Mouse (Mus musculus): ENCODE measurements around the gene Gm10300.

The Gm10300 gene

GRCm38 (mm10) chr4:132079555-132080275, 5.2 kb downstream of the Gm10300 start:
- DNase-seq (ENCODE audit: low spot score), result peak; percentile 67

DNA sequence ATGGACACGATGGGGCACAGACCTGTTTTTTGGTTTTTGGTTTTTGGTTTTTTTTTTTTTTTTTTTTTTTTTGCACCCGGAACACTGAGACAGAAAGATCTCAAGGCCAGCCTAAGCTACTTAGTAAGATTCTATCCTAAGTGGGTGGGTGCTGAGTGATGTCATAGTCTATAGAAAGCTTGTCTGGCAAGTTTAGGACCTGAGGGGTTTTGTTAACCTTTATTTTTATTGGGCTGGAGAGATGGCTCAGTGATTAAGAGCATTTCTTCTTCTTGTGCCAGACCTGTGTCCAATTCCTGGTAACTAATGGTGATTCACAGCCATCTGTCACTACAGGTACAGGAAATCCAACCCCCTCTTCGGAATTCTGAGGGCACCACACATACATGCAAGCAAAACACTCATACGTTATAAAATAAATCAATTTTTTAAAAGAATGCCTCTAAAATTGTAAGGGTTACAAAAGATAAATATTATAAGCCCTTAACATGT, 6.0 kb downstream of the Gm10300 start:
- no peak for DNase-seq (ENCODE audit: low spot score)

GRCm38 (mm10) chr4:132085114-132085513, 10.6 kb downstream of the Gm10300 start:
- DNase-seq (ENCODE audit: low spot score), result no peak

- DNase-seq (ENCODE audit: low spot score), result peak; percentile 52
These were observed 14.4 kb downstream of the Gm10300 start for GRCm38 (mm10) chr4:132088921-132089320.

DNA sequence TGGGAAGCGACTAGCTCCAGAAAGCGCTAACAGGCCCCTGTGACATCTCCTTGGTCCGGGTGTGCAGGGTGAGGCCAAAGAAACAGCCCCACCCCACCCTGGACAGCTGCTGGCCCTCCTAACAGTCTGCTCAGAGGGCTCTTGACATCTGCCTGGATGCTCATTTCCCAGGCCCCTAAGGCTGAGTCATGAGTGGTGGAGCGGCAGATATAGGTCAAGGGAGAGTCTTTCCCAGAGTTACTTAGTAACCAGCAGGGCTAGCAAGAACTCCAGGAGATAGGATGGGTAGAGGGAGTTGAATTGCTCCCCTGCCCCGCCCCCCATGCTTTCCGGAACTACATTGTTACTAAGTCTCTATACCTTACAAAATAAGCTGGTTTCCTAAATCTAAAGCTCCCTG, 18.6 kb downstream of the Gm10300 start:
- no peak for DNase-seq (ENCODE audit: low spot score)

DNA sequence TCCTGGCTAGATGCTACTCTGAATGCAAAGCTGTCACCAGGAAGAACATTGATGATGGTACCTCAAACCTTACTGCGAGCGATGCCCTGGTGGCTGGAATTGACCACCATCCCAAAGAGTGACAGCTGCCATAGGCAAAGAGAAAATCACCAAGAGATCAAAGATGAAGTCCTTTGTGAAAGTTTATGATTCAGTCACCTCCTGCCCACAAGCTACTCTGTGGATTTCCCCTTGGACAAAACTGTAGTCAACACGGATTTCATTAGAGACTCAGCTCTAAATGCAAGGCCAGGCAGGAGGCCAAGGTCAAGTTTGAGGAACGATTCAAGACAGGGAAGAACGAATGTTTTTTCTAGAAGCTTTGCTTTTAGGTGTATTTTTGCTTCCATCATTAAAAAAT, 19.4 kb downstream of the Gm10300 start:
- no peak for DNase-seq (ENCODE audit: low spot score)

GRCm38 (mm10) chr4:132095043-132095442, 20.5 kb downstream of the Gm10300 start:
- DNase-seq (ENCODE audit: low spot score), result no peak

DNA sequence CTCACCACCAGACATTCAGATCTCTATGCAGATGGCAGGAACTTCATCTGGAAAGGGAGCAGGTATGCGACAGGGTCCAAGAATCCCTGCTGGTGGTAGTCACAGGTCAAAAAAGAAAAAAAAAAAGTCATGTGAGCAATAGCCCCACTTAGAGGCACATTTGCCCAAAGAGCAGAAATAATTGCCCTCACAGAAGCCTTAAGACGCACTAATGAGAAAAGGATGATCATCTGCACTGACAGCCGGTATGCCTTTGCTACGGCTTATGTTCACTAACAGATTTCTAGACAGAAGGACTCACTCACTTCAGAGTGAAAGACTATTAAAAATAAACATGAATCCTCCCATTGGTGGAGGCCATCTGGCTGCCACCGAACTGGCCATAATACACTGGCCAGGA, 25.1 kb downstream of the Gm10300 start:
- peak; percentile 31 for DNase-seq (ENCODE audit: low spot score)

GRCm38 (mm10) chr4:132101152-132101551, 26.7 kb downstream of the Gm10300 start:
- no peak for DNase-seq (ENCODE audit: low spot score)

GRCm38 (mm10) chr4:132108221-132108620, 33.7 kb downstream of the Gm10300 start:
- no peak for DNase-seq (ENCODE audit: low spot score)

- DNase-seq (ENCODE audit: low spot score), result no peak
These were observed 36.7 kb downstream of the Gm10300 start for GRCm38 (mm10) chr4:132111227-132111626.

- DNase-seq (ENCODE audit: low spot score), result no peak
These were observed 39.1 kb downstream of the Gm10300 start for GRCm38 (mm10) chr4:132113411-132114095.

DNA sequence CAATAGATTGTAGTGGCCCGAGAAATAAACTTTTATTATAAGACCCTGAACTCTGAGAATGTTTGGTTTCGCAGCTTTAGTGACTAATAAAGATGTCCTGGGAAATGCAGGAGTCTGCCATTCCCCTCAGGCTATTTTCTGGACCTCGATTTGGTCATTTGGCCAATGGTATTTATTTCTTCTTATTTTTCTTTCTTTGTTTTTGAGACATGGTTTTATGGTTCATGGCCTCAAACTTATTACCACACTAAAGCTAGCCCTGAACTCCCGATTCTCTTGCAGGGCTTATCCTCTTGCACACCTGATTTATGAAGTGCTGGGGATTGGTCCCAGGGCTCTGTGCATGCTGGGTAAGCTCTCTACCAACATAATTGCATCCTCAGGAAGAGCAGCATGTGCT, 41.8 kb downstream of the Gm10300 start:
- no peak for DNase-seq (ENCODE audit: low spot score)

GRCm38 (mm10) chr4:132119566-132119965, 45.1 kb downstream of the Gm10300 start:
- DNase-seq (ENCODE audit: low spot score), result no peak

- DNase-seq (ENCODE audit: low spot score), result no peak
These were observed 47.2 kb downstream of the Gm10300 start for GRCm38 (mm10) chr4:132121674-132122073.

GRCm38 (mm10) chr4:132123166-132123565, 48.7 kb downstream of the Gm10300 start:
- DNase-seq (ENCODE audit: low spot score), result no peak
